Mouse (Mus musculus) hindbrain, embryonic 11.5 days (tissue): ENCODE measurements around the gene Lbhd2. TPM values are rescaled to one million over a fixed set of nuclear protein-coding genes. Genes with fewer than 3 reads are reported as not detected.

Experiments used
- ATAC-seq: fragments of 200-750 bp; cut with Nextera tagmentation; 2 replicates; pipeline ENCODE4 v1.8.0; 2017; ENCODE audit warnings: mild to moderate bottlenecking, moderate TSS enrichment, moderate library complexity; ENCODE audit not compliant: low FRiP score
- DNase-seq: peaks from one replicate; pipeline ENCODE4 v3.0.0-alpha.2; 2015; ENCODE audit warnings: low spot score
- H3K27ac ChIP-seq: fragments of 300-500 bp; sonication (generic); 2 replicates; pipeline ENCODE4 v1.5.1; 2014; ENCODE audit warnings: mild to moderate bottlenecking, low read depth, low read length
- H3K27me3 ChIP-seq: fragments of 300-500 bp; sonication (generic); 2 replicates; pipeline ENCODE4 v1.6.1; 2014; ENCODE audit warnings: mild to moderate bottlenecking, low read length, moderate library complexity, mixed read lengths; ENCODE audit not compliant: control insufficient read depth, insufficient read depth
- H3K36me3 ChIP-seq: fragments of 300-500 bp; sonication (generic); 2 replicates; pipeline ENCODE4 v1.6.1; 2014; ENCODE audit warnings: mild to moderate bottlenecking, low read length, moderate library complexity, mixed read lengths; ENCODE audit not compliant: control insufficient read depth, insufficient read depth
- H3K4me1 ChIP-seq: fragments of 300-500 bp; sonication (generic); replicated peaks from 2 replicates; pipeline ENCODE4 v1.6.1; 2014; ENCODE audit warnings: low read length, mixed read lengths; ENCODE audit not compliant: control insufficient read depth, insufficient read depth
- H3K4me2 ChIP-seq: fragments of 300-500 bp; sonication (generic); replicated peaks from 2 replicates; pipeline ENCODE4 v1.6.1; 2014; ENCODE audit warnings: mild to moderate bottlenecking, low read depth, low read length
- H3K4me3 ChIP-seq: fragments of 300-500 bp; sonication (generic); 2 replicates; pipeline ENCODE4 v1.5.1; 2014; ENCODE audit warnings: low read depth, low read length
- H3K9ac ChIP-seq: fragments of 300-500 bp; sonication (generic); 2 replicates; pipeline ENCODE4 v1.6.1; 2014; ENCODE audit warnings: low read depth, low read length
- H3K9me3 ChIP-seq: fragments of 300-500 bp; sonication (generic); 2 replicates; pipeline ENCODE4 v1.6.1; 2016; ENCODE audit warnings: low read length; ENCODE audit not compliant: control insufficient read depth
- WGBS: fragments of 180-500 bp; shearing (Covaris S2); extraction: QIAGEN DNeasy Blood & Tissue Kit; methylation state at CpG from one replicate; pipeline ENCODE4 v1.1.7; 2014; 5-methylcytosine and 5-hydroxymethylcytosine counted together
- polyA plus RNA-seq: library from polyadenylated mRNA; unstranded; fragments of >200 nt; fragmentation: Nextera tagmentation; extraction: Ambion mirVana; gene quantifications from 2 replicates; pipeline ENCODE4 v1.2.1, GENCODE M21; 2014

Gene Lbhd2
- polyA plus RNA-seq, 1 experiment from 2014 or later = not detected

DNA sequence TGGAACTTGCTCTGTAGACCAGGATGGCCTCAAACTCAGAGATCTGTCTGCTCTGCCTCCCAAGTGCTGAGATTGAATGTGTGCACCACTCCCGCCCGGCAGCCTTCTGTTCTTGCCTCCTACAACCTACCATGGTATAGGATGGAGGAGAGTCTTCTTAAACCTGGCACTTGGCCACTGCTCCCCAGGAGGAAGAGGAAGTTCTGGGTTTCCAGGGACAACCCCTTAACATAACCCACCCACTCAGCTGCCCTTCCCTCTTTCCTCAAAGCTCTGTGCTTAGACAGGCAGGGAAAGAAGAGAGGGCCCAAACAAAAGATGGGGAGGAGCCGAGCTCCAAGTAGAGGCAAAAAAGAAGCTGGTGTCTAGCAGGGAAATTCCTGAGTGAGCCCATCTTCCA lies 34.9 kb downstream of the Lbhd2 start:
- ATAC-seq = no peak
- H3K27me3 ChIP-seq = peaks cover 56% of the 10 kb centered on the region
- WGBS = 61% methylated on average over 3 of the region's 3 CpGs

DNA sequence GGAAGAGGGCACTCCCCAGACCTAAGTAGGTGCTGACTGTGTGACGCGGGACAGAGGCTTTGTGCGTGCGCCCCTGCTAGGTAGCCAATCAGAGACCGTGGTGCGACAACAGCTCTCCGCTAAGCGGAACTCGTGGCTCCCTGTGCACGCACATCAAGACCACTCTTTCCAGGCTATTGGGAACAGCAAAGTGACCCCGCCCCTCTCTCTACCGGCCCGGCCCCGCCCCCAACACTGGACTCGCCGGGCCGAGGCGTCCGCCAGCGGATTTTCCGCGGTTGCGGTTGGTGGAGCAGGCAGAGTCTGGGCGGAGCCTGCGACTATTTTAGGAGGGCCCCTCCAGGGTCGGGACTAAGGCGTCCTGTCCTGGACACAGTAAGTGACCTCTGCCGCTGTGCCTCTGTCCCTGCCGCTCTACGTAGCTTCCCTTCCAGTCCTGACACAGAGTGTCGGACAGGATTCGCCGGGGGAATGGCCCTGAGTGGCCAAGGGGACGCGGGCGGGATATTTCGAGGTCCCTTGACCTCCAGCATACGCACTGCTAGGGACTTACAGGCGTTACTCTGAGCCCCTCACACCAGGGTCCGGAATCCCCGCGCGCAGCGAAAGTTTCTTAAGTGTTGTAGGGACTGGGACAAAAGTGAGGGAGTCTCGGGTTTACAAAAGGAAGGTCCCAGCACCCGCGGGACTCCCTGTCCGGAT lies 35.9 kb downstream of the Lbhd2 start, which contains the start of gene Tnfaip2:
Gene Tnfaip2, plus strand, starts transcription at position 161 of the 702 bp plus-strand sequence.
- ATAC-seq (peak; percentile 85), DNase-seq (peak; percentile 80)
- peak within 1 kb of the TSS; percentile 35; the same call in 1 of the 2 replicates for H3K9ac ChIP-seq
- no peaks in the 10 kb centered on the region for H3K36me3 ChIP-seq
- peak within 1 kb of the TSS; percentile 37 for H3K4me3 ChIP-seq
- WGBS = under 1% methylated on average over 48 of the region's 48 CpGs
- peaks cover 65% of the 10 kb centered on the region for H3K27me3 ChIP-seq
- peaks cover 12% of the 10 kb centered on the region for H3K4me1 ChIP-seq
- no peak within 1 kb of the TSS for H3K27ac ChIP-seq
- H3K4me2 ChIP-seq = peak within 1 kb of the TSS; percentile 75
- no peaks in the 10 kb centered on the region for H3K9me3 ChIP-seq

More for the DNA sequence above, 34.9 kb downstream of the Lbhd2 start:
- H3K4me2 ChIP-seq = no peak overlapping the region
- H3K9me3 ChIP-seq = no peaks in the 10 kb centered on the region
- no peaks in the 10 kb centered on the region for H3K36me3 ChIP-seq
- H3K4me1 ChIP-seq = peaks cover 12% of the 10 kb centered on the region
- no peak overlapping the region for H3K27ac ChIP-seq
- no peak for DNase-seq
- no peak overlapping the region for H3K9ac ChIP-seq
- no peak overlapping the region for H3K4me3 ChIP-seq

GRCm38 (mm10) chr12:111443011-111443870 lies 36.6 kb downstream of the Lbhd2 start:
- no peak for DNase-seq

DNA sequence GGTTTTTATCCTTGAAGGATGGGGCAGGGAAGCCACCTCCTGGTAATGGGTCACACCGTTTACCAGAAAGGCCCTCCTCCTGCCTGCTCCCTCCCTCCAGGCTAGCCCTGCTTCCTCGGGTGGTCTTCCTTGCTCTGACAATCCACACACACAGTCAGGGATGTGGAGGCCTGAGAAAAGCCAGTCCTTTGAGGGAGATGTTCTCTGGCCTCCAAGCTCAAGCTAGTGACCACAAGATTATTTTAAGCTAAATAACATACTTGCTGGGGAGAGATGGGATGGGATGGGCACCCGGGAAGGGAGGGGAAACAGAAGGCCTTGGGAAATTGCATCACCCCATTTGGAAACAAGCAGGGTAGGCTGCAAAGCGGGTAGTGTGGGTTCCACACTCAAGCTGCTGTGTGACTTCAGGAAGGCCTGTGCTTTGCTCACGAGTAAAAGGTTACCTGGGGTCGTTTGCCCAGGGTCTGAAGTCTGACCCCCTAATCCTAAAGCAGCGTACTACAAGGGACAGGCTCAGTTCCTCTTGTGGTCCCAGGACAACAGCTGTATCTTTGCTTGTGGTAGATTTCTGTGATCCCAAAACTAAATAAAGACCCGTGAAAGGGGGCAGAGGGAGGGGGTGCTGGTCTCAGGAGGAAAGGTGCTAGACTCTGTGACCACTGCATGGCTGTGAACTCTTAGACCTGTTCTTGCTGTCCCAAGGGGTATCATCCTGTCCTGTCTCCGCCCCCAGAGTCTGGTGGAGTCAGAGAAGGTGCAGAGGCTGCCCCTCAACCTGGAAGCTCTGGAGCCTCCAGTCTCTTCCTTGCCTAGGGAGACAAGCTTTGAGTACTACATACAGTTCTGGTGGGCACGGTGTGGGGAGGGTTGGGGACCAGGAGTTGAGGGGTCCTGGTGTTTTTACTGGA lies 37.6 kb downstream of the Lbhd2 start:
- DNase-seq (no peak), ATAC-seq (no peak)
- Histone ChIP-seq H3K27ac (no peak overlapping the region), H3K4me1 (peaks cover 12% of the 10 kb centered on the region), H3K36me3 (no peaks in the 10 kb centered on the region), H3K9me3 (no peaks in the 10 kb centered on the region), H3K4me2 (no peak overlapping the region), H3K4me3 (no peak overlapping the region), H3K9ac (no peak overlapping the region), H3K27me3 (peaks cover 79% of the 10 kb centered on the region)
- WGBS = 25% methylated on average over 10 of the region's 10 CpGs

More at GRCm38 (mm10) chr12:111443011-111443870, 36.6 kb downstream of the Lbhd2 start:
- H3K4me1 ChIP-seq = peaks cover 12% of the 10 kb centered on the region
- ATAC-seq = no peak
- H3K9ac ChIP-seq = no peak overlapping the region
- peak overlapping the region; percentile 75 for H3K4me2 ChIP-seq
- no peaks in the 10 kb centered on the region for H3K36me3 ChIP-seq
- H3K9me3 ChIP-seq = no peaks in the 10 kb centered on the region
- H3K4me3 ChIP-seq = peak overlapping the region; percentile 37
- 11% methylated on average over 15 of the region's 15 CpGs for whole genome bisulfite sequencing
- H3K27ac ChIP-seq = no peak overlapping the region
- H3K27me3 ChIP-seq = peaks cover 71% of the 10 kb centered on the region

DNA sequence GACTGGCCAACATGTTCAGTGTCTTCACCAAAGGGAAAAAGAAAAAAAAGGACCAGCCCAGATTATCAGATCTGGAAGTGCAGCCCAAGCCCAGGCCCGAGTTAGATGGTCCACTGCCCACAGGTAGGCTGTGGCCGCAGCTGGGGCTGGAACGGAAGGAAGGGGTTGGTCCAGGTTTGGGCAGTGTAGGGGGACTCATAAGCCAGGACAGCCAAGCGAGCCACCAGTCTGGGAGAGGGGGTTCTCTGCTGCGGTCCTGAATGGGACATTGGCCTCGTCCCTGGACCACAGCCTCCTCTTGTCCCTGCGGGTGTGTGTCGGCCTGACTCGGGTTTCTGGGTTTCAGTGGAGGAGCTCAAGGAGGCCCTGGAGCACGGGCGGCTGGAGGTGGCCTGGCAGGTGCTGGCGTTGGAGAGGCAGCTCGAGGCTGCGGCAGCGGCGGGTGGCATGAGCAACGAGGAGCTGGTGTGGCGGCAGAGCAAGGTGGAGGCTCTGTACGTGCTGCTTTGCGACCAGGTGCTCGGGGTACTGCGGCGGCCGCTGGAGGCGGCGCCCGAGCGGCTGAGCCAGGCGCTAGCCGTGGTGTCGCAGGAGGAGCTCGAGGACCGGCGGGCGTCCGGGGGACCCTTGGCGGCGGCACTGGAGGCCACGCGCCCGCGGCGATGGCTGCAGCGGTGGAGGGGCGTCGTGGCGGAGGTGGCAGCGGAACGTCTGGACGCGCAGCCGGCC lies 38.7 kb downstream of the Lbhd2 start:
- Histone ChIP-seq H3K36me3 (no peaks in the 10 kb centered on the region), H3K27ac (no peak overlapping the region), H3K4me2 (peak overlapping the region; percentile 32), H3K9ac (no peak overlapping the region), H3K27me3 (peaks cover 89% of the 10 kb centered on the region), H3K9me3 (no peaks in the 10 kb centered on the region), H3K4me1 (peaks cover 12% of the 10 kb centered on the region), H3K4me3 (peak overlapping the region; percentile 18)
- no peak for ATAC-seq
- DNase-seq = no peak
- WGBS = 3% methylated on average over 39 of the region's 52 CpGs

- no peaks in the 10 kb centered on the region for H3K9me3 ChIP-seq
- 4% methylated on average over 26 of the region's 27 CpGs for WGBS
- DNase-seq (peak; percentile 50), ATAC-seq (no peak)
- no peaks in the 10 kb centered on the region for H3K36me3 ChIP-seq
- H3K4me1 ChIP-seq = peaks cover 12% of the 10 kb centered on the region
- H3K4me3 ChIP-seq = peak overlapping the region; percentile 18
- no peak overlapping the region for H3K27ac ChIP-seq
- no peak overlapping the region for H3K9ac ChIP-seq
- peaks cover 96% of the 10 kb centered on the region for H3K27me3 ChIP-seq
- H3K4me2 ChIP-seq = peak overlapping the region; percentile 32
These were observed 39.4 kb downstream of the Lbhd2 start for GRCm38 (mm10) chr12:111445890-111446613.

GRCm38 (mm10) chr12:111446745-111447144 lies 40.1 kb downstream of the Lbhd2 start:
- Histone ChIP-seq H3K9ac (no peak overlapping the region), H3K27me3 (peaks cover 97% of the 10 kb centered on the region), H3K4me2 (no peak overlapping the region), H3K4me1 (peaks cover 12% of the 10 kb centered on the region), H3K9me3 (no peaks in the 10 kb centered on the region), H3K4me3 (no peak overlapping the region), H3K27ac (no peak overlapping the region), H3K36me3 (no peaks in the 10 kb centered on the region)
- DNase-seq (no peak), ATAC-seq (no peak)
- 24% methylated on average over 5 of the region's 5 CpGs for WGBS
